Mouse (Mus musculus): Measurements from ENCODE around the gene Plcb4.

Plcb4 gene

GRCm38 (mm10) chr2:135658486-135659390 lies at the start of gene Plcb4:
Gene Plcb4 (plus strand): TSS chr2:135659011.
- DNase-seq (ENCODE audit: low spot score) = peak; percentile 89

- DNase-seq (ENCODE audit: low spot score) = no peak
Measured at GRCm38 (mm10) chr2:135614651-135615261, 44.1 kb upstream of the Plcb4 start.

GRCm38 (mm10) chr2:135616090-135616489 lies 42.7 kb upstream of the Plcb4 start:
- DNase-seq (ENCODE audit: low spot score) = no peak

- no peak for DNase-seq (ENCODE audit: low spot score)
Measured at GRCm38 (mm10) chr2:135618551-135618950, 40.3 kb upstream of the Plcb4 start.

GRCm38 (mm10) chr2:135619956-135620355 lies 38.9 kb upstream of the Plcb4 start:
- no peak for DNase-seq (ENCODE audit: low spot score)

GRCm38 (mm10) chr2:135627821-135628220 lies 31.0 kb upstream of the Plcb4 start:
- DNase-seq (ENCODE audit: low spot score) = no peak

- no peak for DNase-seq (ENCODE audit: low spot score)
Measured at GRCm38 (mm10) chr2:135637227-135637626, 21.6 kb upstream of the Plcb4 start.

GRCm38 (mm10) chr2:135641002-135641401 lies 17.8 kb upstream of the Plcb4 start:
- DNase-seq (ENCODE audit: low spot score) = no peak

- DNase-seq (ENCODE audit: low spot score) = peak; percentile 26
Measured at GRCm38 (mm10) chr2:135641636-135642035, 17.2 kb upstream of the Plcb4 start.

GRCm38 (mm10) chr2:135646226-135646625 lies 12.6 kb upstream of the Plcb4 start:
- no peak for DNase-seq (ENCODE audit: low spot score)

- no peak for DNase-seq (ENCODE audit: low spot score)
Measured at GRCm38 (mm10) chr2:135646654-135647053, 12.2 kb upstream of the Plcb4 start.

GRCm38 (mm10) chr2:135647985-135648384 lies 10.8 kb upstream of the Plcb4 start:
- DNase-seq (ENCODE audit: low spot score) = no peak

GRCm38 (mm10) chr2:135650885-135651284 lies 7.9 kb upstream of the Plcb4 start:
- no peak for DNase-seq (ENCODE audit: low spot score)

GRCm38 (mm10) chr2:135652040-135652439 lies 6.8 kb upstream of the Plcb4 start:
- no peak for DNase-seq (ENCODE audit: low spot score)

- no peak for DNase-seq (ENCODE audit: low spot score)
Measured at GRCm38 (mm10) chr2:135652451-135652850, 6.4 kb upstream of the Plcb4 start.

- DNase-seq (ENCODE audit: low spot score) = no peak
Measured at GRCm38 (mm10) chr2:135655948-135656347, 2.9 kb upstream of the Plcb4 start.

GRCm38 (mm10) chr2:135656586-135656985 lies 2.2 kb upstream of the Plcb4 start:
- no peak for DNase-seq (ENCODE audit: low spot score)

- peak; percentile 49 for DNase-seq (ENCODE audit: low spot score)
Measured at GRCm38 (mm10) chr2:135659391-135660180, 775 bp downstream of the Plcb4 start.

- DNase-seq (ENCODE audit: low spot score) = no peak
Measured at GRCm38 (mm10) chr2:135660816-135661215, 2.0 kb downstream of the Plcb4 start.

GRCm38 (mm10) chr2:135663785-135664184 lies 5.0 kb downstream of the Plcb4 start:
- no peak for DNase-seq (ENCODE audit: low spot score)

- DNase-seq (ENCODE audit: low spot score) = no peak
Measured at GRCm38 (mm10) chr2:135667496-135667895, 8.7 kb downstream of the Plcb4 start.

GRCm38 (mm10) chr2:135672459-135673104 lies 13.8 kb downstream of the Plcb4 start:
- DNase-seq (ENCODE audit: low spot score) = no peak
